Mouse (Mus musculus) CH12.LX (cell line): ENCODE data around the gene Uox. TPM values are rescaled to one million over a fixed set of nuclear protein-coding genes. Genes with fewer than 3 reads are reported as not detected.

Source experiments
- DNase-seq: peaks from one replicate; pipeline ENCODE4 v3.0.0-alpha.2; 2013; ENCODE audit errors: extremely low read depth
- H3K27ac ChIP-seq: 2 replicates; pipeline ENCODE4 v1.5.1; 2012; ENCODE audit warnings: low read depth, mild to moderate bottlenecking, control low read depth, moderate library complexity; ENCODE audit not compliant: insufficient read depth
- H3K27me3 ChIP-seq: replicated peaks from 2 replicates; pipeline ENCODE3; 2012; ENCODE audit warnings: inconsistent platforms
- H3K36me3 ChIP-seq, 2 experiments: replicated peaks in 1 of 2; 2 replicates each; pipeline versions ENCODE3 to v1.6.1; 2012; ENCODE audit warnings: inconsistent platforms in 1 of 2, low read length in 1 of 2, mild to moderate bottlenecking in 1 of 2, mixed read lengths in 1 of 2, moderate library complexity in 1 of 2; ENCODE audit not compliant: control insufficient read depth in 1 of 2, insufficient read depth in 1 of 2
- H3K4me1 ChIP-seq, 2 experiments: 2 replicates each; pipeline ENCODE4 v1.6.1; 2012; ENCODE audit warnings: inconsistent platforms in 1 of 2, moderate library complexity in 1 of 2; ENCODE audit not compliant: insufficient read depth in 2 of 2, control insufficient read depth in 1 of 2
- H3K4me2 ChIP-seq: 2 replicates; pipeline ENCODE4 v1.6.1; 2012; ENCODE audit warnings: low read depth, mild to moderate bottlenecking, control low read depth; ENCODE audit not compliant: poor library complexity, insufficient read depth, severe bottlenecking
- H3K4me3 ChIP-seq, 3 experiments: fragments of 150-350 bp in 1 of 3; sonication (generic) in 1 of 3; replicated peaks in 1 of 3; 2 replicates each; pipeline versions ENCODE3 to v1.5.1; 2011 to 2012; ENCODE audit warnings: low read depth in 2 of 3, low read length in 2 of 3, mild to moderate bottlenecking in 2 of 3, moderate library complexity in 2 of 3, control low read depth in 1 of 3, improper control_type of control experiment in 1 of 3, inconsistent platforms in 1 of 3, mixed read lengths in 1 of 3; ENCODE audit not compliant: poor library complexity in 1 of 3
- H3K79me2 ChIP-seq: replicated peaks from 2 replicates; pipeline ENCODE4 v1.6.1; 2012; ENCODE audit warnings: mild to moderate bottlenecking, moderate library complexity; ENCODE audit not compliant: control insufficient read depth, poor library complexity, insufficient read depth, severe bottlenecking; ENCODE audit errors: extremely low read depth
- H3K9ac ChIP-seq: 2 replicates; pipeline ENCODE4 v1.6.1; 2012; ENCODE audit warnings: low read depth, mild to moderate bottlenecking, control low read depth, moderate library complexity; ENCODE audit not compliant: insufficient read depth
- H3K9me3 ChIP-seq: replicated peaks from 2 replicates; pipeline ENCODE3; 2012; ENCODE audit warnings: low read length, inconsistent platforms, mixed read lengths
- CHD2 ChIP-seq: IDR thresholded peaks from 2 replicates; pipeline ENCODE4 v1.6.1; 2011; ENCODE audit warnings: low read length, improper control_type of control experiment
- ETS1 ChIP-seq: conservative IDR thresholded peaks from 2 replicates; pipeline ENCODE4 v1.6.1; 2012; ENCODE audit warnings: low read depth, mild to moderate bottlenecking, inconsistent platforms, low read length, improper control_type of control experiment, moderate library complexity
- HCFC1 ChIP-seq: IDR thresholded peaks from 2 replicates; pipeline ENCODE4 v1.6.1; 2012; ENCODE audit warnings: low read depth, mild to moderate bottlenecking, inconsistent platforms, low read length, improper control_type of control experiment
- MAZ ChIP-seq: IDR thresholded peaks from 2 replicates; pipeline ENCODE4 v1.6.1; 2012; ENCODE audit warnings: low read depth, mild to moderate bottlenecking, inconsistent platforms, low read length, improper control_type of control experiment, moderate library complexity
- MEF2A ChIP-seq: IDR thresholded peaks from 2 replicates; pipeline ENCODE4 v1.6.1; 2014; ENCODE audit warnings: low read depth, mild to moderate bottlenecking, inconsistent platforms, low read length, improper control_type of control experiment, borderline replicate concordance
- MXI1 ChIP-seq: IDR thresholded peaks from 2 replicates; pipeline ENCODE4 v1.6.1; 2011; ENCODE audit warnings: mild to moderate bottlenecking, low read depth, low read length, improper control_type of control experiment
- NRF1 ChIP-seq: IDR thresholded peaks from 2 replicates; pipeline ENCODE4 v1.6.1; 2014; ENCODE audit warnings: low read depth, mild to moderate bottlenecking, inconsistent platforms, low read length, improper control_type of control experiment, moderate library complexity
- PAX5 ChIP-seq: IDR thresholded peaks from 2 replicates; pipeline ENCODE4 v1.6.1; 2012; ENCODE audit warnings: low read length, inconsistent platforms, mixed read lengths
- POLR2AphosphoS2 ChIP-seq: IDR thresholded peaks from 2 replicates; pipeline ENCODE4 v1.6.1; 2011; ENCODE audit warnings: low read depth, low read length, improper control_type of control experiment
- RCOR1 ChIP-seq: conservative IDR thresholded peaks from 2 replicates; pipeline ENCODE4 v1.6.1; 2012; ENCODE audit warnings: low read depth, mild to moderate bottlenecking, inconsistent platforms, low read length, improper control_type of control experiment
- USF2 ChIP-seq: conservative IDR thresholded peaks from 2 replicates; pipeline ENCODE4 v1.6.1; 2011; ENCODE audit warnings: low read depth, low read length, improper control_type of control experiment
- ZC3H11A ChIP-seq: IDR thresholded peaks from 2 replicates; pipeline ENCODE4 v1.6.1; 2012; ENCODE audit warnings: low read depth, mild to moderate bottlenecking, inconsistent platforms, low read length, improper control_type of control experiment
- dilution Hi-C: fragments of 300-500 bp; cut with MboI; formaldehyde crosslinking; loops from 2 replicates; pipeline ENCODE4 v1.14.3; 2020; ENCODE audit warnings: low sequenced_read_pairs; ENCODE audit not compliant: extremely low pct_unique_long_range_greater_than_20kb, extremely low pct_ligation_motif_present
- in situ Hi-C: fragments of 300-500 bp; cut with MboI; formaldehyde crosslinking; loops from 3 replicates; pipeline ENCODE4 v1.14.3; 2019; ENCODE audit warnings: low sequenced_read_pairs, low pct_ligation_motif_present, low pct_unique_long_range_greater_than_20kb, mixed read lengths
- polyA plus RNA-seq: library from polyadenylated mRNA; unstranded; fragments of >175 nt; gene quantifications from 2 replicates; pipeline ENCODE4 v1.2.1, GENCODE M21; 2012; ENCODE audit warnings: low read depth; ENCODE audit not compliant: insufficient read length
- total RNA-seq, 2 experiments: library from RNA; depleted of rRNA; stranded (reverse); fragments of 300-350 nt in 1 of 2; fragments of >200 nt in 1 of 2; gene quantifications; 2 replicates each; pipeline ENCODE4 v1.2.3; 2012 to 2014

Gene Uox
- total and polyA plus RNA-seq, 3 experiments = not detected

DNA sequence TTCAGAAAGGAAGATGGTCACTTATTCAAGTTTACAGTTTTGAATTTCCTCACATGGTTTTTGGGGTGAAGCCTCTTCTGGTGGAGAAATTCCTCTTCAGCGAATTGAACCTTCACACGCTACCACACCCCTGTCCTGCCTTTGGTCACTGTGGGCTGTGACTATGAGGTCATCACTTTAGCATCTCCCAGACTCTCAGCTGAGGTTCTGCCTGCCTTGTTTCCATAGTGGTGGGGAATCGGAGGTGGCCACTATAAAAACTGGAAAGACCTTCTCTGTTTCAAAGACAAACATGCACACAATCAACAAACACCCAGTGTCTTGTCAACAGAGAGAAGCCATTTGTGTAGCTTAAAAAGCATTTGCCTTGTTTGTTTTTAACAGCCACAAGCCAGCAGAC is 81.0 kb downstream of the Uox start, which contains the start of gene 4930503B20Rik:
Gene 4930503B20Rik (minus strand): TSS at position 101 of the 400 bp plus-strand sequence.
- no peak within 1 kb of the TSS for H3K9ac ChIP-seq
- TF ChIP-seq MXI1 = no peak
- TF ChIP-seq HCFC1 = no peak
- no peak for TF ChIP-seq USF2
- TF ChIP-seq NRF1 = no peak
- TF ChIP-seq ETS1 = no peak
- TF ChIP-seq MAZ = no peak
- TF ChIP-seq PAX5 = no peak
- TF ChIP-seq, all 38 proteins: peak for 0
- Histone ChIP-seq H3K4me3 (no peak within 1 kb of the TSS), H3K4me2 (no peak within 1 kb of the TSS), H3K4me1 (peaks cover 25 to 27% of the 10 kb centered on the region in 2 experiments), H3K79me2 (no peaks in the 10 kb centered on the region), H3K9me3 (no peaks in the 10 kb centered on the region), H3K36me3 (no peaks in the 10 kb centered on the region), H3K27me3 (no peaks in the 10 kb centered on the region), H3K27ac (no peak within 1 kb of the TSS)
- dilution Hi-C loops (no loop called here), in situ Hi-C loops (no loop called here)
- DNase-seq = no peak

DNA sequence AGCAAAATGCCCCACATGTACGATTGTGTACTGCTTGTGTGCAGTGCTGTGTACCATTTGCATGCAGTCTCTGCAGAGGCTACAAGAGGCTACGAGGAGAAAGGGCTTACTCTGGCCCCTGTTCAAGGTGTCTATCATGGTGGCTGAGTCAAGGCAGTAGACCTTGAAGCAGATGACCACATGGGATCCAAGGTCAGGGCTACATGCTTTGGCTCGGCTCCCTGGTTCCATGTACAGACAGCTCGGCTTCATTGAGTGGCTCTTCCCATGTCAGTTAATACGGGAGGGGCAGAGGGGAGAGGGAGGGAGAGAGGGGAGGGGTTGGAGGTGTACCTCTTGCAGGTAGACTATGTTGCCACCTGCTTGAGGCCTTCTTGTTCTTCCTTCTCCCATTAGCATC is 82.2 kb downstream of the Uox start:
- Histone ChIP-seq H3K4me2 (no peak overlapping the region), H3K79me2 (no peaks in the 10 kb centered on the region), H3K27ac (no peak overlapping the region), H3K4me3 (no peak overlapping the region), H3K27me3 (no peaks in the 10 kb centered on the region), H3K9me3 (no peaks in the 10 kb centered on the region), H3K36me3 (no peaks in the 10 kb centered on the region), H3K4me1 (peaks cover 25 to 28% of the 10 kb centered on the region in 2 experiments), H3K9ac (no peak overlapping the region)
- in situ Hi-C loops = no loop called here
- dilution Hi-C loops = no loop called here
- DNase-seq = no peak
- TF ChIP-seq MEF2A (no peak), MXI1 (no peak), HCFC1 (no peak), ZC3H11A (no peak), POLR2AphosphoS2 (no peak), RCOR1 (no peak)

DNA sequence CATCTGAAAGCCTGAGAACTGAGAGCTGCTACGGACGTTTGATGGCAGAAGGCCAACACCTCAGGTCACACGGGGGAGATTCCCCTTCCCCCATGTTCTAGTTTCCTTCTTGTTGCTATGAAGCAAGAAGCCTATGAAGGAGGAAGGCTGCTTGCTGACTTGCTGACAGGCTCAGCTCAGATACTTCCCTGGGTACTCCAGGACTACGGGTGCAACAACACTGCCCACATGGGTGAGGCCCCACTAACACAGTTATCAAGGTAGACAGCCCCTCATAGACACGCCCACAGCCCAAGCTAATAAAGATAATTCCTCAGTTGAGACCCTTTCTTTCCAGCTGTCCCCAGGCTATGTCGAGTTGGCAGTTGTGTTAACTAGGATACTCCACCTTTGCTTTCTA is 83.5 kb downstream of the Uox start:
- Histone ChIP-seq H3K4me1 (peaks cover 17 to 24% of the 10 kb centered on the region in 2 experiments), H3K4me2 (no peak overlapping the region), H3K9me3 (no peaks in the 10 kb centered on the region), H3K4me3 (no peak overlapping the region), H3K27ac (no peak overlapping the region), H3K9ac (no peak overlapping the region), H3K79me2 (no peaks in the 10 kb centered on the region), H3K27me3 (no peaks in the 10 kb centered on the region), H3K36me3 (no peaks in the 10 kb centered on the region)
- dilution Hi-C loops (no loop called here), in situ Hi-C loops (no loop called here)
- DNase-seq = no peak
- TF ChIP-seq MEF2A (no peak), CHD2 (peak; percentile 28; the same call in 1 of the 2 replicates)
- TF ChIP-seq, all 38 proteins: peak for 1
